Mouse (Mus musculus): Measurements from ENCODE around the gene Rmi2.
"Not testable (repeated sequence)": the region's sequence is repeated elsewhere in the genome, so short reads cannot be mapped to it uniquely, and the experiment has no call there.

The Rmi2 gene

DNA sequence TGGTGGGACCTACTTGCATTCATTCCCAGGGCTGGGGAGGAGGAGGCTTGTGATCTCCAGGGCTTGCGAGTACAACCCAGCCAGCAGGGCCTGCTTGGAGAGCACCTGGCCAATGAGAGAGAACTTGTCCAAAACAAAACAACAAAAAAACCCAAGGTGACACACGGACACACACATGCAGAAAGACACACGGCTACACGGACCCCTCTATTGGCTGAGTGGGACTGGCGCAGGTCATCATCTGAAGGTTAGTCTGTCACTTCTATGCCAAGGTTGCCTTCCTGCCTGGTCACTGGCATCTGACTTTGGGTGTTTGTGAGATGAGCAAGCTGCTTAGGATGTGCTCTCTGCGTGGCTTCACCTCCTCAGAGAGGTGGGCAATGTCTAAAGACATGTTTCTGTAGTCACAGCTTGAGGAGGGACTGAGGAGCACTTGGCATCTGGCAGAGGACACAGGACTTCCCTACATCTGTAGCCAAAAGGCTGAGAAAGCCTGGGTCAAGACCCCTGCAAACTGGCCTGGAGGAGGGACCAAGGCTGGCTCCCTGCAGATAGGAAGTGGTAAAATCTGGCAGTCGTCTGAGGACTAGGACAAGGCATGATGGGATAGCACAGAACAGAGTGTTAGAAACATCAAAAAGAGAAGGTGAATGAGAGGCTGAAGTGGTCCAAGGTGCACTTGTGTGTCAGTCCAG lies 6.9 kb upstream of the Rmi2 start:
- no peak for DNase-seq (ENCODE audit: low spot score)

- no peak for DNase-seq (ENCODE audit: low spot score)
Measured at GRCm38 (mm10) chr16:10828461-10828805, 6.4 kb upstream of the Rmi2 start.

DNA sequence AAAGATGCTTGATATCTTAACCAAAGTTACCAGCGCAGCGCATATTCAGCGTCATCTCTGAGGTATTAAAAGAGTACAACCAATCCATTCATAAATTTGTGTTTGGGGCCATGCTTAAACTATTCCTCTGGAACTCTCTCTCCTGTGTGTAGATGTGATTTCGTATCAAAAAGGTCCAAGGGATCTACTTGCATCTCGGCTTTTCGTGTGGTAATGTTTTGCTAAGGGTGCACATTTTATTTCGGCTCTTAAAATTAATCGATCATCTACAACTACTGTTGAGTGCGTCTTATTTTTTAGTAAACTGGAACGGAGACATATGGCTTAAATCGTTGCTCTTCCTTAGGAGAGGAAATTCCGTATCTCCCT lies 333 bp upstream of the Rmi2 start:
- no peak for DNase-seq (ENCODE audit: low spot score)

- no peak for DNase-seq (ENCODE audit: low spot score)
Measured at GRCm38 (mm10) chr16:10836388-10836787, 1.5 kb downstream of the Rmi2 start.

- no peak for DNase-seq (ENCODE audit: low spot score)
Measured at GRCm38 (mm10) chr16:10837250-10837649, 2.4 kb downstream of the Rmi2 start.

DNA sequence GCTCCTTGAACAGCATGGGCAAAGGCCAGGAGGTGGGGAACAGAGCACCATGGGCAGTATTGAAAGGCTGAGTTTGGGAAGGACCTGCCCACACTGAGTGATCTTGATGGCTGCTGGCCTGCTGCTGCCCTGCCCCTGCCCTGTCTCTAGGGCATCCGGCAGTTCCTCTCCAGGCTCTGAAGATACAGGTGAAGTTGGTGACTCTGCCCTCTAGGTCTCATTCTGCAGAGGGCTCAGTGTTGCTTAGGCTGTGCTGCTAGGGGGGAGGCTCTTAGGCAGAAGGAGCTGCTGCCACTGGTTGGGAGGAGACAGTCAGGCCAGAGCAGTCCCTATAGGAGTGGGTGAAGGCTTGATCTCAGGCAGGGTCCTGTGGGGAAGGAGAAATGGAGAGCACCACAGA lies 3.0 kb downstream of the Rmi2 start:
- DNase-seq (ENCODE audit: low spot score) = no peak

GRCm38 (mm10) chr16:10838487-10839245 lies 3.8 kb downstream of the Rmi2 start:
- DNase-seq (ENCODE audit: low spot score) = no peak

GRCm38 (mm10) chr16:10840018-10840417 lies 5.2 kb downstream of the Rmi2 start:
- DNase-seq (ENCODE audit: low spot score) = no peak

DNA sequence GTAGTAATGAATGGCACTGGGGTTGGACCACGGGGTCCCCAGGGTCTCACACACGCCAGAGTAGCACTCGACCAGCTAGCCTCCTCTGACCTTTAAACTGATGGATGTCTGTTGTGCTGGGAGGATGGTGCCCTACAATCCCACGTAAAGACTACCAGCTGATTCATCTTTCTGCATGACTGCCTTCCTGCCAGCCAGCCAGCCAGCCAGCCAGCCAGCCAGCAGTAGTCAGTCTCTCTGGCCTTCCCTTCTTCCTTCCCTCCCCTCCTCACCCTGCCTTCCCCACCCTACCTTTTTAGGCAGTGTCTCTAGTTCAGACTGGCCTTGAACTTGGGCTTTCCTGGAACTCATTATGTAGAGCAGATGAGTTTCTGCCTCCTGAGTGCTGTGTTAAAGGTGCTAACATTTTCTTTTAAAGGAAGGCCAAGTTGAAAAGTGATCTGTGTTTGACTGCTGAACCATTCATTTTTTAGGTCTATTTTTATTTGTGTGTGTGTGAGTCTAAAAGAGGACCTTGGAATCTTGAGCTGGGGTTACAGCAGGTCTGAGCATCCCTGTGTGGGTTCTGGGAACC lies 7.5 kb downstream of the Rmi2 start:
- DNase-seq (ENCODE audit: low spot score) = no peak

DNA sequence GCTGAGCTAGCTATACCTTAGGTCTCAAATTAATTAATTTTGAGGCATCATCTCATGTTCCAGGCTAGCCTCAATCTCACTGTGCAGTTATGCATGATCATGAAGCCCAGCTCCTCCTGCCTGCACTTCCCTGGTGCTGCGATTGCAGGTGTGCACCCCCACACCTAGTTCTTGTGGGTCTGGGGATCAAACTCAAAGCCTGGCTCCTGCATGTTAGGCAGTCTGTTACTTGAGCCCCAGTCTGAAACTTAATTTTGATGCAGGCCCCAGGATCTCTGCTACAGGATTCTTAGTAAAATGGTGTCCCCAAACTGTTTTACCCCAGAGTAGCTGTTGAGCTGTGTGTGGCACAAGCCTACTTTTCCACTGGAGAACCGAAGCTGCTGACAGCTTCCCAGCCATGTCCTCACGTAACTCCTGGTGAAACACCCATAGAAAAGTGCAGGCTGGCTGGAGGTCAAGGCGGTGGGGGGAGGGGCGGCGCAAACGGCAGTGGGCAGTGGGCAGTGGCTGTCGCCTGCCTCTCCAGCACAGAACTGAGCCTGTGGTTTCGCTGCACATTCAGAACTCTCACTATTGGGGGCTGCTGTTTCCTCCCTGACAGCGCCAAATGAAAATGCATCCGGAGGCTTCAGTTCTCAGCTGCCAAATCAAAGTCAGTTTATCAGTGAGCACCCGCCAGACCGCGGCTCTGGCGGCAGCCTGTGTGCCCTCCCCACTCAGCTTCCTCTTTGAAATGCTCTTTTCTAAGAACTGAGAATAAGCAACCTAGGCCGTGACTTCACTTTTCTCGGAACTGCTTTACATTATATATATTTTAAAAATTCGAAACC lies 8.8 kb downstream of the Rmi2 start:
- no peak for DNase-seq (ENCODE audit: low spot score)

- DNase-seq (ENCODE audit: low spot score) = no peak
Measured at GRCm38 (mm10) chr16:10844319-10844670, 9.4 kb downstream of the Rmi2 start.

DNA sequence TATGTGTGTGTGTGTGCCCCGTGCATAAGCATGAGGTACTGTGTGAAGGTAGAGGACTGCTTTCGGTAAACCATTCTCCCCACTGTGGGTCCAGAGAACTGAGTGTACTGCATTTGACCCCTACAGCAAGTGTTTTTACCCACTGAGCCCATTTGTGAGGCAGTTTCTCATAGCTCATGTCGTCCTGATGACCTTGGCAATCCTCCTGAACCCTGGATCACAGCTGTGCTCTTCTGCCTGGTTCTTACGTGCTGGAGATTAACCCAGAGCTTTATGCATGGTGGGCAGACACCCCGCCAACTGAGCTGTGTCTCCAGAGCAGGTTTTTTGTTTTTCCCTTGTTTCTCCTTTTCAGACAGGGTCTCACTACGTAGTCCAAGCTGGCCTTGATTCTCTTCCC lies 11.1 kb downstream of the Rmi2 start:
- no peak for DNase-seq (ENCODE audit: low spot score)

DNA sequence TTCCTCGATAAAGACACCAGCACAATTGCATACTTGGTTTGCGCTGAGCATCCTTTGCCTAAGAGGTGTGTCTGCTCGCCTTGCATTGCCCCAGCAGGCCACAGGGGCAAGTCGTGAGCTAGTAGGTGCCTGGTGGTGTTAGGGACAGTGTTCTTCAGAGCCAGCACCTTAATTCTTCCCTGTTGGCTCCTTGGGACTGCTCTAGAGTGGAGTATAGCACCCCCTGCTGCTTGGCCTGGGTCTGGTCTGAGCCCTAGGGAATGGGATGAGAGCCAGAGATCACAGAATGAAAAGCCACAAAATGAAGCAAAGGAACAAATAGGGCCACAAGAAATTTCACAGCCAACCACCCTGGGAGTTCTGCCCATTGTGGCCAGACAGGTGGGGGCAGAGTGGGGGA lies 11.6 kb downstream of the Rmi2 start:
- no peak for DNase-seq (ENCODE audit: low spot score)

DNA sequence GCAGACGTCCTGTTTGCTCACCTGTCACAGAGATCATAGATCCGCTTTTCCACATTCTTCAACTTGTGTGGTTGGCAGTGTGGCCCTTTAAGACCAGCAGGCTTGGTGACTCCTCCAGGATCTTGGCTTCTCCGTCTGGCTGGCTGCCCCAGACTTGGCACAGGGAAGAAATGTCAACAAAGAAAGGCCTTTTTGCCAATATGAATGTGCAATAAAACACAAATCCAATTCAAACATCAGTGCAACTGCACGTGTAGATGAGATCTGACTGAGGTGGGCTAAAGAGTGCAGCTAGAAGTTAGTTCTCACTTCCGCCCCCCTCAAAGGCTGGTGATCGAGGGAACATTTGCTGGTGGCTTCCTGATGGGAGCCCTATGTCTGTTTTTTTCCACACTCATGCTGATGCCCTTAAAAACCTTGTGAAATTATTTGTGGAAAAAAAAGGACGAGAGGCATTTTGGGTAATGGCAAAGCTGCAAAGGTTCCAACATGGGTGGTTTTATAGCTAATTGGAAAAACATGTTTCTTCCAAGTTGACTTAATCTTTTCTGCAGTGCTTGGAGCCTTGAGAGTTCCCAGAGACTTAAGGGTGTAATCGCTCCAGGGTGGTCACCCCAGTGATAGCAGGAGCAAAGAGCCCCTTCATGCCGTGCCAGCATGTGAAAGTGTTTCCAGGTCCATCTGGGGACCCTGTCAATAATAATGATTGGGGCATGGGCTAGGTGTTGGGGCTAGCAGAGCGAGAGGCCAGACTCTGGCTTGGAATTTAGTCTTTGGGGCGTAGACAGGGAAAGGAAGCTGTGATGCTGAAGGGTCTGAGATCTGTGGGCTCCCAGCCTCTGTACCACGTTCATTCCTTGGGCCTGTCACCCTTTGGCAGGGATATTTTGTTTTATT lies 15.4 kb downstream of the Rmi2 start:
- no peak for DNase-seq (ENCODE audit: low spot score)

GRCm38 (mm10) chr16:10850905-10851304 lies 16.0 kb downstream of the Rmi2 start:
- no peak for DNase-seq (ENCODE audit: low spot score)

DNA sequence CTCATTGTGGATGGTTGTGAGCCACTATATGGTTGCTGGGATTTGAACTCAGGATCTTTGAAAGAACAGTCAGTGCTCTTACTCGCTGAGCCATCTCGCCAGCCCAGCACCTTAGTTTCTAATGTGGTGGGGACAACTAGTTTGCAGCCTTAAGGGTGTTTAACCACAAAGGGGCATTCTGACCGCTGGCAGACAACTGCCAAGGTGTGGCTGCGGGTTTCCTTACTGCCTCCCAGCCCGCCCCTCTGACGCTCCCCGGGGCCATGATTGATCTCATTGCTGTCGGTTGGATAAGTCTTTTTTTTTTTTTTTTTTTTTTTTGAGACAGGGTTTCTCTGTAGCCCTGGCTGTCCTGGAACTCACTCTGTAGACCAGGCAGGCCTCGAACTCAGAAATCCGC lies 17.4 kb downstream of the Rmi2 start:
- DNase-seq (ENCODE audit: low spot score) = not testable (repeated sequence)

DNA sequence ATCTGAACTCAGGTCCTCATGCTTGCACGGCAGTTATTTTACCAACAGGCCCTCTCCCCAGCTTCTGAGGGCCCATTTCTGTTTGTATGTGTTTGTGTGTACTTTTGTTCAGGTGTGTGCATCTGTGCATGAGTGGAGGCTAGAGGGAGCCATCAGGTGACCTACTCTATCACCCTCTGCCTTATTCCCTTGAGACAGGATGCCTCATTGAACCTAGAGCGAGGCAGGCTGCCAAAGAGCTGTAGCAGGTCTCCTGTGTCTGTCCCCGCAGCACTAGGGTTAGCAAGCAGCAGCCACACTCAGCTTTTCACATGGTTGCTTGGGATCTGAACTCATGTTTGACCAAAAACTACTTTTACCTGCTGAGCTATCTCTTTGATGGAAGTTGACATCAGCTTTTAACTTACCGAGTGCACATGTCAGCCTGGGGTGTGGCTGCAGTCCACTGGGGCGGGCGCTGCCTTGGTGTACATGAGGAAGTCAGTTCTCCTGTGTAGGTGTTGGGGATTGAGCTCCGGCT lies 24.9 kb downstream of the Rmi2 start:
- DNase-seq (ENCODE audit: low spot score) = no peak

DNA sequence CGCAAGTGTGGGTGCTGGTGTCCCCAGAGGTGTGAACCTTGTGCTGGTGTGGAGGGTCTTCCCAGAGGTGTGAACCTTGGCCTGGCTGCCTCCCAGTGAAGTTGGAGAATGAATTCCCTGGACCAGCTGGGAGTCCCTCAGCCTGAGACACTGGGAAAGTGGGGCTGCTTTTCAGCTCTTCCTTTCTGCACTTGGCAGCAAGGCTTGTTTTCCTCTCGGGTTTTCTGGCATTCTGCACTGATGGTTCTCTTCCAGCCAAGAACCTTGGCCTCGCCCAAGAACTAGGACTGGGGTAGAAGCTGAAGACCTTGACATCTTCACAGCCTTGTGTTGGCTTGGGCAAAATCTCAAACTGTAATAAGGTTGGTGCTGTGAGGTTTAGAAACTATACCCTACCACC lies 26.5 kb downstream of the Rmi2 start:
- DNase-seq (ENCODE audit: low spot score) = no peak

- no peak for DNase-seq (ENCODE audit: low spot score)
Measured at GRCm38 (mm10) chr16:10864833-10865591, 30.2 kb downstream of the Rmi2 start.

GRCm38 (mm10) chr16:10865592-10865987 lies 30.7 kb downstream of the Rmi2 start:
- no peak for DNase-seq (ENCODE audit: low spot score)

GRCm38 (mm10) chr16:10866841-10867240 lies 32.0 kb downstream of the Rmi2 start:
- no peak for DNase-seq (ENCODE audit: low spot score)
